Mouse (Mus musculus) stomach, postnatal 0 days (tissue): ENCODE measurements at regions not wholly inside any gene's neighbourhood (a gene's known extent, or its start where the extent isn't known, plus 50 kb on each side); places are given as distances from the start of the nearest gene placed in this dataset.
A peak's percentile ranks its signal among the peaks of the same experiment; 100 is the strongest.

Experiments used
- ATAC-seq: fragments of 200-750 bp; cut with Nextera tagmentation; 2 replicates; pipeline ENCODE4 v1.8.0; 2017; ENCODE audit not compliant: low FRiP score, low TSS enrichment
- DNase-seq: peaks from one replicate; pipeline ENCODE4 v3.0.0-alpha.2; 2016; ENCODE audit warnings: low spot score
- H3K27ac ChIP-seq: fragments of 300-500 bp; sonication (generic); replicated peaks from 2 replicates; pipeline ENCODE4 v1.5.1; 2014; ENCODE audit warnings: mild to moderate bottlenecking, control low read depth
- H3K27me3 ChIP-seq: fragments of 300-500 bp; sonication (generic); 2 replicates; pipeline ENCODE4 v1.6.1; 2014; ENCODE audit warnings: low read length; ENCODE audit not compliant: control insufficient read depth, insufficient read depth
- H3K36me3 ChIP-seq: fragments of 300-500 bp; sonication (generic); 2 replicates; pipeline ENCODE4 v1.6.1; 2014; ENCODE audit warnings: low read length, mixed read lengths; ENCODE audit not compliant: control insufficient read depth, insufficient read depth
- H3K4me1 ChIP-seq: fragments of 300-500 bp; sonication (generic); replicated peaks from 2 replicates; pipeline ENCODE4 v1.6.1; 2014; ENCODE audit warnings: antibody characterized with exemption; ENCODE audit not compliant: control insufficient read depth, insufficient read depth
- H3K4me2 ChIP-seq: fragments of 300-500 bp; sonication (generic); replicated peaks from 2 replicates; pipeline ENCODE4 v1.6.1; 2014; ENCODE audit warnings: low read depth, mild to moderate bottlenecking, control low read depth, moderate library complexity
- H3K4me3 ChIP-seq: fragments of 300-500 bp; sonication (generic); 2 replicates; pipeline ENCODE4 v1.5.1; 2014; ENCODE audit warnings: low read depth, low read length, control low read depth
- H3K9ac ChIP-seq: fragments of 300-500 bp; sonication (generic); 2 replicates; pipeline ENCODE4 v1.6.1; 2014; ENCODE audit warnings: mild to moderate bottlenecking, low read length, control low read depth, mixed read lengths
- H3K9me3 ChIP-seq: fragments of 300-500 bp; sonication (generic); 2 replicates; pipeline ENCODE4 v1.6.1; 2016; ENCODE audit warnings: low read length; ENCODE audit not compliant: control insufficient read depth
- CTCF ChIP-seq: IDR thresholded peaks from 2 replicates; pipeline ENCODE4 v1.5.1; 2016; ENCODE audit warnings: antibody characterized with exemption, low read depth, mild to moderate bottlenecking, moderate library complexity
- EP300 ChIP-seq: optimal IDR thresholded peaks from 2 replicates; pipeline ENCODE3; 2016; ENCODE audit warnings: antibody characterized with exemption
- WGBS: fragments of 180-500 bp; shearing (Covaris S2); extraction: QIAGEN DNeasy Blood & Tissue Kit; methylation state at CpG from one replicate; pipeline ENCODE4 v1.1.7; 2014; 5-methylcytosine and 5-hydroxymethylcytosine counted together

GRCm38 (mm10) chr4:152733017-152733416 is 255.3 kb upstream of the Kcnab2 start:
- ATAC-seq: no peak
- no peak overlapping the region for H3K9ac ChIP-seq
- no peaks in the 10 kb centered on the region for H3K4me1 ChIP-seq
- no peaks in the 10 kb centered on the region for H3K36me3 ChIP-seq
- H3K27me3 ChIP-seq: no peaks in the 10 kb centered on the region; the same call in 1 of the 2 replicates
- no peak overlapping the region for H3K4me2 ChIP-seq
- no peak overlapping the region for H3K4me3 ChIP-seq
- TF ChIP-seq CTCF: no peak
- TF ChIP-seq EP300: no peak
- H3K27ac ChIP-seq: no peak overlapping the region
- WGBS: 80% methylated on average over 2 of the region's 2 CpGs
- H3K9me3 ChIP-seq: no peaks in the 10 kb centered on the region
- DNase-seq: no peak

- TF ChIP-seq CTCF (peak; percentile 62), EP300 (no peak)
- no peaks in the 10 kb centered on the region for H3K36me3 ChIP-seq
- no peak overlapping the region for H3K9ac ChIP-seq
- no peak overlapping the region for H3K4me2 ChIP-seq
- no peaks in the 10 kb centered on the region for H3K9me3 ChIP-seq
- no peaks in the 10 kb centered on the region; the same call in 1 of the 2 replicates for H3K27me3 ChIP-seq
- ATAC-seq (no peak), DNase-seq (no peak)
- H3K4me1 ChIP-seq: no peaks in the 10 kb centered on the region
- H3K4me3 ChIP-seq: no peak overlapping the region
- WGBS: 62% methylated on average over 10 of the region's 10 CpGs
- no peak overlapping the region for H3K27ac ChIP-seq
Observed at GRCm38 (mm10) chr4:152731988-152732387, 254.3 kb upstream of the Kcnab2 start.

GRCm38 (mm10) chr4:152731082-152731720 is 253.5 kb upstream of the Kcnab2 start:
- ATAC-seq (no peak), DNase-seq (no peak)
- Histone ChIP-seq H3K9ac (no peak overlapping the region), H3K9me3 (no peaks in the 10 kb centered on the region), H3K4me2 (no peak overlapping the region), H3K4me3 (no peak overlapping the region), H3K4me1 (no peaks in the 10 kb centered on the region), H3K36me3 (no peaks in the 10 kb centered on the region), H3K27me3 (no peaks in the 10 kb centered on the region; the same call in 1 of the 2 replicates), H3K27ac (no peak overlapping the region)
- no peak for TF ChIP-seq EP300
- TF ChIP-seq CTCF: no peak
- 45% methylated on average over 10 of the region's 10 CpGs for WGBS

DNA sequence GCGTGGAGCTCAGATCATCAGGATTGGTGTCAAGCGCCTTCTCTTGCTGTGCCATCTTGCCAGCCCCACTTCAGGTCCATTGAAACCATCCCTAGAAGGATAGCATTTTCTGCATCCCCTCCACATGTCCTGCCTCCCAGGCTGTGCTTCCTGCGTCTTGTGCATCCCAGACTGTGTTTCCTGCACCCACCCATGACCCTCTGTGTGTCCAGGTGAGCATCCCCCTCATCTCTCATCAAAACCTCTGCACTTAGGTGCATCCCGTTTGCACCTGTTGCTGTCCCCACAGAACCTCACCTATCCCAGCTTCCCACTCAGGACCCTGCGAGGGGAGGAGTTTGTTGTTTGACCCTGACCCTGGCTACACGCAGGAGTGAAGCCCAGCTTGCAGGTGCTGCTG is 251.8 kb upstream of the Kcnab2 start:
- Histone ChIP-seq H3K9me3 (no peaks in the 10 kb centered on the region), H3K27ac (no peak overlapping the region), H3K4me3 (no peak overlapping the region), H3K27me3 (no peaks in the 10 kb centered on the region; the same call in 1 of the 2 replicates), H3K9ac (no peak overlapping the region), H3K4me1 (no peaks in the 10 kb centered on the region), H3K36me3 (no peaks in the 10 kb centered on the region), H3K4me2 (no peak overlapping the region)
- ATAC-seq: no peak
- TF ChIP-seq EP300: no peak
- TF ChIP-seq CTCF: no peak
- no peak for DNase-seq
- 73% methylated on average over 6 of the region's 6 CpGs for whole genome bisulfite sequencing

- TF ChIP-seq EP300: no peak
- no peak for TF ChIP-seq CTCF
- no peaks in the 10 kb centered on the region for H3K36me3 ChIP-seq
- H3K9me3 ChIP-seq: no peaks in the 10 kb centered on the region
- ATAC-seq: no peak
- no peak overlapping the region for H3K27ac ChIP-seq
- no peak for DNase-seq
- 61% methylated on average over 5 of the region's 5 CpGs for WGBS
- H3K4me2 ChIP-seq: no peak overlapping the region
- no peaks in the 10 kb centered on the region for H3K4me1 ChIP-seq
- no peaks in the 10 kb centered on the region for H3K27me3 ChIP-seq
- no peak overlapping the region for H3K4me3 ChIP-seq
- no peak overlapping the region for H3K9ac ChIP-seq
Observed at GRCm38 (mm10) chr4:152725881-152726280, 248.2 kb upstream of the Kcnab2 start.

DNA sequence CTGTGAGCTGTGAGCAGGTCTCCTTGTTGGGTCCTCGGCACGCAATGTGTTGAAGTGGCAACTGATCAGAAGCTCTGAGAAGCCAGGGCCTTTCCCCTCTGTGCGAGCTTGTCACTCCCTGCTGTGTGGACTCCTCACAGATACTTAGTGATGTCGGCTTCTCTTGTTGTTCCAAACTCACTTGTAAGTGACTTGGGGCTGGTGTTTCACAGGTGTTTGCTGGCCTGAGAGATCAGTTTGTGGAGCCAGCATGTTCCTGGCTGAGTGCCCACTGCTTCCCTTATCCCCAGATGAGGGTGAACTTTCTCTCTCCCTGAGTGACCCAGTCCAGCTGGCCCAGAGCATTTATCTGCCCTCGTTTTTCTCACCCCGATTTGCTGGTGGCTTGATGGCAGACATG is 247.8 kb upstream of the Kcnab2 start:
- 45% methylated on average over 6 of the region's 6 CpGs for WGBS
- no peak for DNase-seq
- Histone ChIP-seq H3K36me3 (no peaks in the 10 kb centered on the region), H3K4me1 (no peaks in the 10 kb centered on the region), H3K9ac (no peak overlapping the region), H3K4me3 (no peak overlapping the region), H3K27ac (no peak overlapping the region), H3K4me2 (no peak overlapping the region), H3K27me3 (no peaks in the 10 kb centered on the region), H3K9me3 (no peaks in the 10 kb centered on the region)
- no peak for ATAC-seq
- no peak for TF ChIP-seq CTCF
- TF ChIP-seq EP300: no peak
